Mouse (Mus musculus) kidney, adult 8-10 months (tissue): ENCODE data around the gene Vmn1r215.
"Not testable (repeated sequence)": the region's sequence is repeated elsewhere in the genome, so short reads cannot be mapped to it uniquely, and the experiment has no call there.

ENCODE experiments used
- DNase-seq, 2 experiments: peaks; one replicate each; pipeline ENCODE4 v3.0.0; 2022

The Vmn1r215 gene

GRCm38 (mm10) chr13:23067725-23068124 is at the start of gene Vmn1r215:
TSS of gene Vmn1r215 (plus strand) at chr13:23068025.
- DNase-seq, result no peak

DNA sequence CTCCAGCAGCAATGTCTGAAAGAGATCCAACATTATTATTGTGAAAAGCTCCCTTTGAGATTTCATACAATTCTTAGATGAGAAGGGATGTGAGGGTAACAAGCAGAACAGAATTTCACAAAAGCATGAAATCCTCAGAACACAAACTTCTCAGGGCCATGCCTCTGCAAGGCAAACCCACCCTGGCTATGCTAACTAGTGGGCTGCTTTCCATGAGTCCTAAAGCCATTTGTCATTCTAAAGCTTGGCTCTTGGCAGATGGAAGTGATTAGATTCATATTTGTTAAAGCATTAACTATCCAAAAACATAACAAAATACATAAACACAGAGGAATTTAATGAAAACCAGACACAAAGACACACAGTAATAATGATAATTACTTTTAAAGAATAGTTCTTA is 49.7 kb upstream of the Vmn1r215 start:
- DNase-seq, result no peak

- no peak for DNase-seq
Measured at GRCm38 (mm10) chr13:23024812-23025211, 43.0 kb upstream of the Vmn1r215 start.

DNA sequence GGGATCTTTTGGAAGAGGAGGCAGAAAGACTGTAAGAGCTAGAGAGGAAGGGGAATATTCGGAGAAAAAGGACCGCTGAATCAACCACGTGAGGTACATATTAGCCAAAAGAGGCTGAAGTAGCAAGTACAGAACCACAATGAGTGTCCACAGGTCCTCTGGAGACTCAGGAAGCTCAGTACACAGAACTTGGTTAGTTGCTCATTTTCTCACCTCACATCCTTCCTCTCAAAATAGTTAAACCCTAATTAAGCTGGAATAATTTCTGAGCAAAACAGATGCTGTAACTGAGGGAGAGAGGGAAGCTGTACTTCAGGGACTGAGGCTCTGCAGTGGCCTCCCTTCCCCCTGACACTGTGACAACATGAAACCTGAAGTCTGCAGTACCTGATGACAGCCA is 37.7 kb upstream of the Vmn1r215 start, which contains the start of gene Vmn1r214:
Vmn1r214 (plus strand) TSS at position 301 of the 400 bp plus-strand sequence.
- DNase-seq, result no peak

- DNase-seq, result no peak
Measured at GRCm38 (mm10) chr13:23057778-23058177, 10.0 kb upstream of the Vmn1r215 start.

- DNase-seq, result no peak
Measured at GRCm38 (mm10) chr13:23069312-23069711, 1.5 kb downstream of the Vmn1r215 start.

- DNase-seq, result no peak
Measured at GRCm38 (mm10) chr13:23094386-23094785, 26.6 kb downstream of the Vmn1r215 start.

- DNase-seq, result not testable (repeated sequence)
Measured at GRCm38 (mm10) chr13:23118126-23118525, 50.3 kb downstream of the Vmn1r215 start, which contains the start of gene Vmn1r217. TSS of gene Vmn1r217 (minus strand) at chr13:23118226.

DNA sequence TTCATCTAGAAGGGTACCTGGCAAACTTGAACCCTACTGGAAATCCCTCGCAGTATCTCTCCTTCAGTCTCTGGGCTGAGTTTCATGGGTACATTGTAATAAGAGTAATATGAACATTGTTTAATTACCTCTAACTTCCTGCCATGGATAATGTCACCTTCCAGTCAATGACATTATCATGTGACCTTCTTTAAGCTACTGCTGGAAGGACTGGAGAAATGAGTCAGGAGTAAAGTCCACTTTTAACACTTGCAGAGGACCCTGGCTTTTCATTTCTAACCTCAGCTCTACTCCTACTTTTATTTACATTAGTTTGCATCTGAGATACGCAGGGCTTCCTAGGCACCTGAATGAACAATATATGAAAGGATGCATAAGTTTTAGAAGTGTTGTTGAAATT is 52.8 kb downstream of the Vmn1r215 start:
- no peak for DNase-seq
